Mouse (Mus musculus): ENCODE data around the gene Ccdc50.

- TF ChIP-seq CTCF (IDR thresholded peaks at IDR 0.05; ENCODE audit: low read depth, low read length) (no peak), EP300 (IDR thresholded peaks at IDR 0.05; ENCODE audit: insufficient read depth, low read depth, low read length) (no peak), POLR2A (IDR thresholded peaks at IDR 0.05; ENCODE audit: insufficient read depth, low read length) (no peak)
Observed at GRCm38 (mm10) chr16:27417632-27418031, 29.0 kb downstream of the Ccdc50 start.
